Mouse (Mus musculus): ENCODE data around the gene Mcpt2.

DNA sequence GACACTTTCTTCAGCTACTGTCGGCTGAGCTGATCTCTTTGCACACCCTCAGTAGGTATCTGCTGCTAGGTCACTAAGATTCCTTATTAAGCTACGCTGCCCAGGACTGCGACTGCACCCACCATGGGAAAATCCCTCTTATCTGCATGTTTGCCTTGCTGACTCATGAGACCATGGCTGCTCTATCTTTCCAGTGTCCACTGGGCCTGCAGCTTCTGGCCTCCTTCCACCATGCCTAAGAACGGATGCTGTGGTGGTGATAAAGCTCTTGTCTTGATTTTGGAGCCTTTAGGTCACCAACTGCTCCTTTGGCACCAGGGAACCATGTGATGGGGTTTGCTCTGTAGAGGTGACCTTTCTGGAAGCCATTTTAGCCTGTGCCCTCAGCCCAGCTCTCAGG, 15.9 kb downstream of the Mcpt2 start:
- TF ChIP-seq EP300 (IDR thresholded peaks at IDR 0.05; ENCODE audit: low read depth) = no peak
- TF ChIP-seq CTCF (IDR thresholded peaks at IDR 0.05; ENCODE audit: low read depth) = no peak

All from liver, embryonic 14.5 days (tissue).